Mouse (Mus musculus) erythroblast, embryonic 14.5 days (primary cell): ENCODE results near the gene Mettl1.

Experiments used
- GATA1 ChIP-seq: IDR thresholded peaks from 2 replicates; pipeline ENCODE4 v1.6.1; 2012; ENCODE audit warnings: low read length, inconsistent platforms, mixed read lengths
- TAL1 ChIP-seq: IDR thresholded peaks from 3 replicates; pipeline ENCODE4 v1.6.1; 2012; ENCODE audit warnings: low read length, inconsistent platforms, mixed read lengths

GRCm38 (mm10) chr10:127048608-127049394, 7.6 kb downstream of the Mettl1 start:
- no peak for TF ChIP-seq GATA1
- no peak for TF ChIP-seq TAL1
